Mouse (Mus musculus) midbrain, embryonic 10.5 days (tissue): ENCODE measurements around the gene Uty. TPM values are rescaled to one million over a fixed set of nuclear protein-coding genes. Genes with fewer than 3 reads are reported as not detected.

Experiments
- polyA plus RNA-seq: library from polyadenylated mRNA; unstranded; fragments of >200 nt; fragmentation: Nextera tagmentation; extraction: Ambion mirVana; gene quantifications from 2 replicates; pipeline ENCODE4 v1.2.1, GENCODE M21; 2016

Uty gene
- polyA plus RNA-seq, 1 experiment from 2014 or later = 12.9 TPM

Other genes starting within 250 kb of the Uty start
- 27.1 and 28.5 TPM in 2 replicates for gene Eif2s3y, start 235.2 kb downstream of the Uty start, polyA plus RNA-seq
- gene Ddx3y, start 40.9 kb upstream of the Uty start, polyA plus RNA-seq = 13.8 and 14.7 TPM in 2 replicates
- gene Usp9y, start 214.0 kb upstream of the Uty start, polyA plus RNA-seq = not detected in 2 replicates